Mouse (Mus musculus) heart, postnatal 0 days (tissue): Measurements from ENCODE around the gene Hsp90ab1. TPM values are rescaled to one million over a fixed set of nuclear protein-coding genes. Genes with fewer than 3 reads are reported as not detected.

Source experiments
- ATAC-seq: fragments of 200-750 bp; cut with Nextera tagmentation; 2 replicates; pipeline ENCODE4 v1.8.0; 2017; ENCODE audit warnings: low read depth, moderate number of reproducible peaks, moderate library complexity; ENCODE audit not compliant: insufficient read depth
- DNase-seq: peaks from one replicate; pipeline ENCODE4 v3.0.0-alpha.2; 2016; ENCODE audit warnings: low spot score
- H3K27ac ChIP-seq: fragments of 300-500 bp; sonication (generic); 2 replicates; pipeline ENCODE4 v1.5.1; 2014; ENCODE audit warnings: low read depth, mild to moderate bottlenecking
- H3K27me3 ChIP-seq: fragments of 300-500 bp; sonication (generic); 2 replicates; pipeline ENCODE4 v1.6.1; 2014; ENCODE audit warnings: low read length, mixed read lengths; ENCODE audit not compliant: control insufficient read depth, insufficient read depth
- H3K36me3 ChIP-seq: fragments of 300-500 bp; sonication (generic); replicated peaks from 2 replicates; pipeline ENCODE4 v1.6.1; 2014; ENCODE audit warnings: low read length, mixed read lengths; ENCODE audit not compliant: control insufficient read depth, insufficient read depth
- H3K4me1 ChIP-seq: fragments of 300-500 bp; sonication (generic); 2 replicates; pipeline ENCODE4 v1.6.1; 2014; ENCODE audit warnings: antibody characterized with exemption; ENCODE audit not compliant: control insufficient read depth, insufficient read depth
- H3K4me2 ChIP-seq: fragments of 300-500 bp; sonication (generic); 2 replicates; pipeline ENCODE4 v1.6.1; 2014; ENCODE audit warnings: low read depth, mild to moderate bottlenecking, low read length, moderate library complexity
- H3K4me3 ChIP-seq: fragments of 300-500 bp; sonication (generic); 2 replicates; pipeline ENCODE4 v1.5.1; 2014; ENCODE audit warnings: low read depth, low read length
- H3K9ac ChIP-seq: fragments of 300-500 bp; sonication (generic); replicated peaks from 2 replicates; pipeline ENCODE4 v1.6.1; 2014; ENCODE audit warnings: low read depth, low read length, mixed read lengths
- H3K9me3 ChIP-seq: fragments of 300-500 bp; sonication (generic); replicated peaks from 2 replicates; pipeline ENCODE4 v1.6.1; 2016; ENCODE audit warnings: low read length; ENCODE audit not compliant: control insufficient read depth
- CTCF ChIP-seq: IDR thresholded peaks from 2 replicates; pipeline ENCODE4 v1.5.1; 2016; ENCODE audit warnings: antibody characterized with exemption, control low read depth, low read depth
- EP300 ChIP-seq: IDR thresholded peaks from 2 replicates; pipeline ENCODE4 v1.6.1; 2016; ENCODE audit warnings: antibody characterized with exemption, low read depth
- WGBS: fragments of 180-500 bp; shearing (Covaris S2); extraction: QIAGEN DNeasy Blood & Tissue Kit; methylation state at CpG from one replicate; pipeline ENCODE4 v1.1.7; 2014; 5-methylcytosine and 5-hydroxymethylcytosine counted together
- polyA plus RNA-seq: library from polyadenylated mRNA; unstranded; fragments of >200 nt; fragmentation: Nextera tagmentation; extraction: Ambion mirVana; gene quantifications from 2 replicates; pipeline ENCODE4 v1.2.1, GENCODE M21; 2015
- total RNA-seq: library from RNA; depleted of rRNA; stranded (reverse); fragments of >200 nt; gene quantifications from 2 replicates; pipeline ENCODE4 v1.2.3, GENCODE M21; 2014; ENCODE audit warnings: low replicate concordance

The Hsp90ab1 gene
- total and polyA plus RNA-seq, 2 experiments from 2014 or later, result 716 to 756 TPM

GRCm38 (mm10) chr17:45575123-45575897 lies 2.2 kb upstream of the Hsp90ab1 start:
- no peak overlapping the region for H3K4me2 ChIP-seq
- H3K9ac ChIP-seq, result no peak overlapping the region
- TF ChIP-seq EP300, result no peak
- no peak for TF ChIP-seq CTCF
- no peaks in the 10 kb centered on the region for H3K9me3 ChIP-seq
- ATAC-seq (no peak), DNase-seq (no peak)
- no peaks in the 10 kb centered on the region for H3K27me3 ChIP-seq
- no peak overlapping the region for H3K4me3 ChIP-seq
- H3K4me1 ChIP-seq, result peaks cover 21% of the 10 kb centered on the region; the same call in 1 of the 2 replicates
- H3K27ac ChIP-seq, result peak overlapping the region; percentile 97
- WGBS, result 88% methylated on average over 8 of the region's 8 CpGs
- H3K36me3 ChIP-seq, result peaks cover 15% of the 10 kb centered on the region

GRCm38 (mm10) chr17:45574129-45574761 lies 1.2 kb upstream of the Hsp90ab1 start:
- peak overlapping the region; percentile 77 for H3K4me2 ChIP-seq
- peak overlapping the region; percentile 94 for H3K4me3 ChIP-seq
- 2% methylated on average over 17 of the region's 17 CpGs for WGBS
- H3K9ac ChIP-seq, result peak overlapping the region; percentile 80
- H3K27me3 ChIP-seq, result no peaks in the 10 kb centered on the region
- DNase-seq, result no peak
- H3K9me3 ChIP-seq, result no peaks in the 10 kb centered on the region
- no peak for TF ChIP-seq CTCF
- 0 out of 2 replicates have a peak, but pooled peaks have one; percentile 13 for TF ChIP-seq EP300
- peaks cover 26% of the 10 kb centered on the region for H3K36me3 ChIP-seq
- peak overlapping the region; percentile 97 for H3K27ac ChIP-seq
- ATAC-seq, result peak; percentile 20
- peaks cover 21% of the 10 kb centered on the region; the same call in 1 of the 2 replicates for H3K4me1 ChIP-seq

GRCm38 (mm10) chr17:45573780-45574123 lies 681 bp upstream of the Hsp90ab1 start:
- peak overlapping the region; percentile 94 for H3K4me3 ChIP-seq
- no peaks in the 10 kb centered on the region for H3K9me3 ChIP-seq
- ATAC-seq (peak; percentile 68), DNase-seq (peak; percentile 92)
- TF ChIP-seq EP300 (peak; percentile 78; the same call in 1 of the 2 replicates), CTCF (no peak)
- H3K36me3 ChIP-seq, result peaks cover 31% of the 10 kb centered on the region
- H3K27me3 ChIP-seq, result no peaks in the 10 kb centered on the region
- H3K9ac ChIP-seq, result peak overlapping the region; percentile 80
- WGBS, result 0% methylated on average over 17 of the region's 18 CpGs
- H3K4me2 ChIP-seq, result peak overlapping the region; percentile 77
- H3K4me1 ChIP-seq, result peaks cover 21% of the 10 kb centered on the region; the same call in 1 of the 2 replicates
- H3K27ac ChIP-seq, result peak overlapping the region; percentile 97

- whole genome bisulfite sequencing, result under 1% methylated on average over 54 of the region's 57 CpGs
- no peak; the same call in 1 of the 2 replicates for TF ChIP-seq CTCF
- no peak; the same call in 1 of the 2 replicates for TF ChIP-seq EP300
- H3K9ac ChIP-seq, result peak overlapping the region; percentile 91
- H3K27me3 ChIP-seq, result no peaks in the 10 kb centered on the region
- peaks cover 12% of the 10 kb centered on the region; the same call in 1 of the 2 replicates for H3K4me1 ChIP-seq
- H3K9me3 ChIP-seq, result no peaks in the 10 kb centered on the region
- H3K4me2 ChIP-seq, result peak overlapping the region; percentile 77
- ATAC-seq (peak; percentile 58), DNase-seq (peak; percentile 94)
- H3K27ac ChIP-seq, result peak overlapping the region; percentile 97
- peak overlapping the region; percentile 94 for H3K4me3 ChIP-seq
- peaks cover 44% of the 10 kb centered on the region for H3K36me3 ChIP-seq
Observed at GRCm38 (mm10) chr17:45572103-45573086, 676 bp downstream of the Hsp90ab1 start.

- no peak overlapping the region for H3K27ac ChIP-seq
- H3K36me3 ChIP-seq, result peaks cover 63% of the 10 kb centered on the region
- H3K27me3 ChIP-seq, result no peaks in the 10 kb centered on the region
- H3K9ac ChIP-seq, result no peak overlapping the region
- no peak overlapping the region for H3K4me2 ChIP-seq
- DNase-seq, result no peak
- no peaks in the 10 kb centered on the region for H3K9me3 ChIP-seq
- TF ChIP-seq CTCF (no peak), EP300 (no peak)
- WGBS, result 74% methylated on average over 4 of the region's 4 CpGs
- no peak overlapping the region for H3K4me3 ChIP-seq
- ATAC-seq, result no peak
- H3K4me1 ChIP-seq, result peaks cover 10% of the 10 kb centered on the region; the same call in 1 of the 2 replicates
Observed at GRCm38 (mm10) chr17:45569999-45570398, 3.1 kb downstream of the Hsp90ab1 start.
